ENCODE assay signal across 21 mouse cellular contexts in the genomic region with DNA sequence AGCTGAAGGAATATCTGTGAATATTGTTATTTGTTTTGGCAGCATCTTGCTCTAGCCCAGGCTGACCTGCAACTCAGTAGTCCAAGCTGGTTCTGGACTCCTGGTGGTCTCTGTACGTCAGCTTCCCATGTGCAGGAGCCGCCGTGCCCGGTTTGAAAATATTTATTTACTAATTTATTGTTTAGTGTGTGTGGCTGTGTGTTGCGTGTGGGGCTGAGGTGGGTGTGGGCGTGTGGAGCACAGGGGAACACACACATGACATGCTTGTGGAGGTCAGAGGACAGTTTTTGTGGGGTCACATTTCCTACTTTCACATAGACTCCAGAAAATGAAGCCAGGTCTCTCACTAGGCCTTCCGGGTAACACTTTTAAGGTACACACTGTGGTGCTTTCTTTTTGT. TPM values are rescaled to one million over a fixed set of nuclear protein-coding genes. Genes with fewer than 3 reads are reported as not detected.
DNase-seq lines count a peak whose midpoint lies in the region; ATAC-seq and TF ChIP-seq lines count a peak whose summit lies in the region.
"Had no signal": no experiment of that assay in that cellular context is flagged by ENCODE, and none has a peak within 500 bp of the region (broad histone marks: within the 10 kb centered on the region; RNA-seq: fewer than 3 reads in every experiment).

No protein-coding gene starts in this region.

- DNase-seq in forebrain, postnatal 0 days = no peak
- peak; percentile 73 for DNase-seq in midbrain, embryonic 11.5 days (ENCODE audit: low spot score, missing footprints)
- no peak for DNase-seq in midbrain, postnatal 0 days (ENCODE audit: low spot score)
- no peak for DNase-seq in spleen, adult 18-20 months
- DNase-seq: adrenal gland, postnatal 25 days; cerebellum, adult 8-10 months; gastrocnemius, adult 2 months; heart, adult 18-20 months; kidney, postnatal 4 days; liver, embryonic 13.5 days; lung, embryonic 14.5 days; lung, postnatal 4 days had no signal

- no peak for TF ChIP-seq CTCF in forebrain, postnatal 0 days (IDR thresholded peaks at IDR 0.05; ENCODE audit: low read depth)
- TF ChIP-seq CTCF in midbrain, postnatal 0 days (IDR thresholded peaks at IDR 0.05) = no peak

- 84% methylated on average over 7 of the region's 7 CpGs for WGBS in forebrain, embryonic 13.5 days
- 86% methylated on average over 7 of the region's 7 CpGs for WGBS in forebrain, postnatal 0 days
- 88% methylated on average over 7 of the region's 7 CpGs for WGBS in midbrain, embryonic 11.5 days
- WGBS in midbrain, postnatal 0 days = 88% methylated on average over 7 of the region's 7 CpGs
- WGBS in midbrain, embryonic 12.5 days = 91% methylated on average over 7 of the region's 7 CpGs
- 80% methylated on average over 7 of the region's 7 CpGs for WGBS in liver, embryonic 12.5 days (ENCODE audit: insufficient replicate concordance)

- H3K36me3 ChIP-seq in forebrain, embryonic 13.5 days (ENCODE audit: poor library complexity, severe bottlenecking) = no peaks in the 10 kb centered on the region
- H3K36me3 ChIP-seq in forebrain, postnatal 0 days (ENCODE audit: insufficient read depth) = no peaks in the 10 kb centered on the region
- no peaks in the 10 kb centered on the region for H3K36me3 ChIP-seq in midbrain, embryonic 11.5 days (ENCODE audit: control insufficient read depth, insufficient read depth, low read length)
- no peaks in the 10 kb centered on the region for H3K36me3 ChIP-seq in midbrain, postnatal 0 days (ENCODE audit: insufficient read depth, low read length)
- H3K36me3 ChIP-seq in midbrain, embryonic 12.5 days = no peaks in the 10 kb centered on the region
- H3K36me3 ChIP-seq in liver, embryonic 12.5 days = no peaks in the 10 kb centered on the region
- H3K36me3 ChIP-seq: intestine, embryonic 15.5 days; kidney, embryonic 15.5 days; limb, embryonic 12.5 days; liver, embryonic 13.5 days had no signal

- H3K4me3 ChIP-seq in forebrain, embryonic 13.5 days = no peak overlapping the region
- H3K4me3 ChIP-seq in forebrain, postnatal 0 days (ENCODE audit: low read depth, low read length) = no peak overlapping the region
- no peak overlapping the region for H3K4me3 ChIP-seq in midbrain, embryonic 11.5 days (ENCODE audit: low read depth, low read length)
- H3K4me3 ChIP-seq in midbrain, postnatal 0 days (ENCODE audit: low read depth, low read length) = no peak overlapping the region
- no peak overlapping the region for H3K4me3 ChIP-seq in midbrain, embryonic 12.5 days
- no peak overlapping the region for H3K4me3 ChIP-seq in liver, embryonic 12.5 days
- H3K4me3 ChIP-seq: gastrocnemius, adult 2 months; heart, embryonic 13.5 days; intestine, embryonic 15.5 days; kidney, embryonic 15.5 days; limb, embryonic 12.5 days; liver, embryonic 13.5 days had no signal

- 0 out of 2 replicates have a peak overlapping the region, but pooled peaks have one; percentile 36 for H3K27ac ChIP-seq in forebrain, embryonic 13.5 days
- H3K27ac ChIP-seq in forebrain, postnatal 0 days (ENCODE audit: low read depth, low read length) = no peak overlapping the region
- no peak overlapping the region; the same call in 1 of the 2 replicates for H3K27ac ChIP-seq in midbrain, embryonic 11.5 days (ENCODE audit: low read depth, low read length)
- H3K27ac ChIP-seq in midbrain, postnatal 0 days (ENCODE audit: low read depth, low read length) = no peak overlapping the region
- peak overlapping the region; percentile 69 for H3K27ac ChIP-seq in midbrain, embryonic 12.5 days (replicated peaks)
- H3K27ac ChIP-seq in liver, embryonic 12.5 days = no peak overlapping the region
- H3K27ac ChIP-seq: gastrocnemius, adult 2 months; heart, embryonic 13.5 days; intestine, embryonic 15.5 days; kidney, embryonic 15.5 days; limb, embryonic 12.5 days; liver, embryonic 13.5 days had no signal

- H3K4me1 ChIP-seq in forebrain, embryonic 13.5 days = peaks cover 36% of the 10 kb centered on the region
- peaks cover 7% of the 10 kb centered on the region for H3K4me1 ChIP-seq in forebrain, postnatal 0 days (ENCODE audit: insufficient read depth)
- peaks cover 4% of the 10 kb centered on the region for H3K4me1 ChIP-seq in midbrain, embryonic 11.5 days (ENCODE audit: control insufficient read depth, insufficient read depth, low read length)
- peaks cover 12% of the 10 kb centered on the region; the same call in 1 of the 2 replicates for H3K4me1 ChIP-seq in midbrain, postnatal 0 days (ENCODE audit: insufficient read depth, low read length)
- H3K4me1 ChIP-seq in midbrain, embryonic 12.5 days = peaks cover 22% of the 10 kb centered on the region
- H3K4me1 ChIP-seq in liver, embryonic 12.5 days = peaks cover 7% of the 10 kb centered on the region; the same call in 1 of the 2 replicates
- H3K4me1 ChIP-seq: intestine, embryonic 15.5 days; limb, embryonic 12.5 days had no signal

- H3K9ac ChIP-seq in forebrain, embryonic 13.5 days = no peak overlapping the region
- H3K9ac ChIP-seq in forebrain, postnatal 0 days = no peak overlapping the region
- H3K9ac ChIP-seq in midbrain, embryonic 11.5 days (ENCODE audit: low read length) = no peak overlapping the region
- H3K9ac ChIP-seq in midbrain, postnatal 0 days (replicated peaks; ENCODE audit: low read length, poor library complexity, severe bottlenecking) = no peak overlapping the region
- no peak overlapping the region for H3K9ac ChIP-seq in midbrain, embryonic 12.5 days (replicated peaks)
- H3K9ac ChIP-seq in liver, embryonic 12.5 days = no peak overlapping the region
- H3K9ac ChIP-seq: heart, embryonic 13.5 days; intestine, embryonic 15.5 days; kidney, embryonic 15.5 days; limb, embryonic 12.5 days; liver, embryonic 13.5 days; lung, embryonic 14.5 days had no signal

- no peak overlapping the region for H3K4me2 ChIP-seq in forebrain, embryonic 13.5 days
- H3K4me2 ChIP-seq in forebrain, postnatal 0 days (ENCODE audit: low read depth) = no peak overlapping the region
- no peak overlapping the region for H3K4me2 ChIP-seq in midbrain, embryonic 11.5 days
- H3K4me2 ChIP-seq in midbrain, postnatal 0 days (ENCODE audit: low read depth, low read length, poor library complexity, severe bottlenecking) = no peak overlapping the region
- no peak overlapping the region for H3K4me2 ChIP-seq in midbrain, embryonic 12.5 days (replicated peaks)
- no peak overlapping the region for H3K4me2 ChIP-seq in liver, embryonic 12.5 days
- H3K4me2 ChIP-seq: heart, embryonic 13.5 days; intestine, embryonic 15.5 days; kidney, embryonic 15.5 days; limb, embryonic 12.5 days; liver, embryonic 13.5 days; lung, embryonic 14.5 days had no signal

- no peaks in the 10 kb centered on the region for H3K27me3 ChIP-seq in forebrain, embryonic 13.5 days
- no peaks in the 10 kb centered on the region for H3K27me3 ChIP-seq in forebrain, postnatal 0 days (ENCODE audit: insufficient read depth, low read length)
- H3K27me3 ChIP-seq in midbrain, embryonic 11.5 days (ENCODE audit: control insufficient read depth, insufficient read depth, low read length) = no peaks in the 10 kb centered on the region
- no peaks in the 10 kb centered on the region for H3K27me3 ChIP-seq in midbrain, postnatal 0 days (ENCODE audit: insufficient read depth, low read length)
- H3K27me3 ChIP-seq in midbrain, embryonic 12.5 days = no peaks in the 10 kb centered on the region
- H3K27me3 ChIP-seq in liver, embryonic 12.5 days (replicated peaks) = no peaks in the 10 kb centered on the region
- H3K27me3 ChIP-seq: CH12.LX; heart, embryonic 13.5 days; intestine, embryonic 15.5 days; kidney, embryonic 15.5 days; limb, embryonic 12.5 days; liver, embryonic 13.5 days had no signal

- H3K9me3 ChIP-seq in forebrain, embryonic 13.5 days (replicated peaks) = no peaks in the 10 kb centered on the region
- H3K9me3 ChIP-seq in forebrain, postnatal 0 days (ENCODE audit: low read length) = no peaks in the 10 kb centered on the region
- no peaks in the 10 kb centered on the region for H3K9me3 ChIP-seq in midbrain, embryonic 11.5 days (ENCODE audit: control insufficient read depth, low read length)
- no peaks in the 10 kb centered on the region for H3K9me3 ChIP-seq in midbrain, postnatal 0 days (ENCODE audit: low read length)
- no peaks in the 10 kb centered on the region for H3K9me3 ChIP-seq in midbrain, embryonic 12.5 days
- no peaks in the 10 kb centered on the region for H3K9me3 ChIP-seq in liver, embryonic 12.5 days (replicated peaks)
- H3K9me3 ChIP-seq: heart, embryonic 13.5 days; intestine, embryonic 15.5 days; kidney, embryonic 15.5 days; limb, embryonic 12.5 days; liver, embryonic 13.5 days had no signal

- ATAC-seq in forebrain, embryonic 13.5 days = no peak
- ATAC-seq in forebrain, postnatal 0 days = no peak
- 0 out of 2 replicates have a peak, but pooled peaks have one; percentile 43 for ATAC-seq in midbrain, embryonic 11.5 days (ENCODE audit: low FRiP score)
- ATAC-seq in midbrain, postnatal 0 days (ENCODE audit: low FRiP score) = no peak
- no peak for ATAC-seq in midbrain, embryonic 12.5 days (ENCODE audit: low FRiP score, low read depth)
- no peak for ATAC-seq in liver, embryonic 12.5 days

RNA-seq across cellular contexts. Expression of a gene that starts 37.8 kb away (rescaled TPM):
- 21.7 and 23.6 TPM in 2 replicates for polyA plus RNA-seq in forebrain, embryonic 13.5 days (2015; fragmentation: Nextera tagmentation; extraction: Ambion mirVana)
- 17.3 and 20.4 TPM in 2 replicates for total RNA-seq in forebrain, postnatal 0 days (2014; rRNA removed)
- 20.6 and 22.8 TPM in 2 replicates for polyA plus RNA-seq in forebrain, postnatal 0 days (2015; fragmentation: Nextera tagmentation; extraction: Ambion mirVana)
- 17.9 and 20.5 TPM in 2 replicates for polyA plus RNA-seq in midbrain, embryonic 11.5 days (2014; fragmentation: Nextera tagmentation; extraction: Ambion mirVana)
- 16.0 and 17.1 TPM in 2 replicates for total RNA-seq in midbrain, postnatal 0 days (2014; rRNA removed)
- 15.7 and 17.1 TPM in 2 replicates for polyA plus RNA-seq in midbrain, postnatal 0 days (2015; fragmentation: Nextera tagmentation; extraction: Ambion mirVana)
- 19.2 and 20.6 TPM in 2 replicates for polyA plus RNA-seq in midbrain, embryonic 12.5 days (2016; fragmentation: Nextera tagmentation; extraction: Ambion mirVana)
- polyA plus RNA-seq in liver, embryonic 12.5 days (2016; fragmentation: Nextera tagmentation; extraction: Ambion mirVana) = 9.5 and 11.6 TPM in 2 replicates

RNA-seq across cellular contexts. Expression of a gene that starts 56.5 kb away (rescaled TPM):
- 23.5 and 27.1 TPM in 2 replicates for polyA plus RNA-seq in forebrain, embryonic 13.5 days (2015; fragmentation: Nextera tagmentation; extraction: Ambion mirVana)
- 43.7 and 50.0 TPM in 2 replicates for total RNA-seq in forebrain, postnatal 0 days (2014; rRNA removed)
- 69.5 and 90.5 TPM in 2 replicates for polyA plus RNA-seq in forebrain, postnatal 0 days (2015; fragmentation: Nextera tagmentation; extraction: Ambion mirVana)
- polyA plus RNA-seq in midbrain, embryonic 11.5 days (2014; fragmentation: Nextera tagmentation; extraction: Ambion mirVana) = 23.0 and 25.5 TPM in 2 replicates
- 43.4 and 47.4 TPM in 2 replicates for total RNA-seq in midbrain, postnatal 0 days (2014; rRNA removed)
- polyA plus RNA-seq in midbrain, postnatal 0 days (2015; fragmentation: Nextera tagmentation; extraction: Ambion mirVana) = 132 and 142 TPM in 2 replicates
- 42.9 and 50.2 TPM in 2 replicates for polyA plus RNA-seq in midbrain, embryonic 12.5 days (2016; fragmentation: Nextera tagmentation; extraction: Ambion mirVana)
- 0.10 TPM in 1 of 2 replicates, not detected in the other for polyA plus RNA-seq in liver, embryonic 12.5 days (2016; fragmentation: Nextera tagmentation; extraction: Ambion mirVana)
- polyA plus RNA-seq: spleen, adult 2 months had no signal

Comparison
In these comparisons a context has a peak if more than half of its experiments do, and no peak if none do; other contexts are left out.
1. H3K27ac ChIP-seq: peak in forebrain, embryonic 13.5 days (single experiment) and midbrain, embryonic 12.5 days (single experiment); none in forebrain, postnatal 0 days (single experiment), midbrain, embryonic 11.5 days (single experiment), midbrain, postnatal 0 days (single experiment) and liver, embryonic 12.5 days (single experiment).
2. RNA of a gene that starts 56.5 kb away (polyA plus RNA-seq): 132 to 142 TPM in midbrain, postnatal 0 days, 69.5 to 90.5 TPM in forebrain, postnatal 0 days, 42.9 to 50.2 TPM in midbrain, embryonic 12.5 days, 23.5 to 27.1 TPM in forebrain, embryonic 13.5 days and 23.0 to 25.5 TPM in midbrain, embryonic 11.5 days; 0.10 TPM in liver, embryonic 12.5 days; every median in the first group is over 10 times any median in the second.